Mouse (Mus musculus) CD4-positive, CD25-positive, alpha-beta regulatory T cell, adult 2 months (primary cell): ENCODE data around the gene Ttc7b.

Source experiments
- DNase-seq: peaks from one replicate; pipeline ENCODE4 v3.0.0-alpha.2; 2012; ENCODE audit warnings: low read depth, low spot score

Gene Ttc7b

DNA sequence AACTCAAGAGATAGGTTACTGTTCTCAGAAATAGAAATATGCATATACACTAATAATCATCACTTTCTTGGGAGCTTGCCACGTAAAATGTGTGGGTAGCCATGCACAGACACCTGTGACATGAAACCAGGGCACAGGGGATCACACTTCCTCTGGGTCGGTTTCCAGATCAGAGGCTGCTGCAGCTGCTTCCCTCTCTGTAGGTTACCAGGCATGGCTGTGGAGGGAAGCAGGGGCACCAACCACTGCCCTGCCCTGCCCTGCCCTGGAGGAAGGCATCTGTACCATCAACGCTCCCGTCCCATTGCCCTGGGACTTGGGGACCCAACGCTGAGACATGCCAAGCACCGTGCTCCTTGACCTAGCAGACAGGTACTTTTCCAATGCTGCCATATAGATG lies 188.8 kb downstream of the Ttc7b start:
- DNase-seq = no peak

DNA sequence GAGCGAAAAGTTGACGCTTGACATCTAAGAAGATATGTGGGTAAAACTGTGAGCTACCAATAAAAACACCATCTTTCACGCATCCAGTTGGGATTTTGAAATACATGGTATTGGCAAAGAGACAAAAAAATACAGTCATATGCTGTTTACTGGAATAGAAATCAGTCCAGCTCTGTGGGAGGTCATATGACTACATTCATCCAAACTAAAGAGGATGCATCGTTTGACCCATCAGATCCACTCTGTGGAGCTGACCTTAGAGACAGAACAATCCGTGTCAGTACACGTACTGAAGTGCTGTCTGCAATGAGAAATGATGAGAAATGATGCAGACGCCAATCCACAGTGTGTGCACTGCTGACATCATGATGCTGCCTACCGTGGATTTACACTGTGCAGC lies 190.4 kb downstream of the Ttc7b start:
- no peak for DNase-seq

DNA sequence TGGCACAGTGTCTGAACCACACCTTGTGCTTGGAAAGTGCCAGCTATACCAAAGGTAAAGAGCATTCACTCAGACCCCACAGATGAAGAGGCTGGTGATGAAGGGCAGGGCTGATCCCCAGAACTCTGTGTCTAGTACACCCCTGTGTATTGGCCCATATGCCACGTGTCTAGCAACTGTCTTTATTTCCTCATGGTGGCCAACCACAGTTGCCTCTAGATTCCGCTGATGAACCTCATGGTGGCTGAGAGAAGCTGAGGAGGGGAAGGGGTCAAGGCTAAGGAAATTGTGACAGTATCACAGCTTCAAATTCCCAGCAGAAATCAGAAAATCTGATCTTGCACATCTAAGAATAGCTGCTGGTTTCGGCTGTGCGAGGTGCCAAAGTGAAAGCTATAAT lies 191.6 kb downstream of the Ttc7b start:
- no peak for DNase-seq

DNA sequence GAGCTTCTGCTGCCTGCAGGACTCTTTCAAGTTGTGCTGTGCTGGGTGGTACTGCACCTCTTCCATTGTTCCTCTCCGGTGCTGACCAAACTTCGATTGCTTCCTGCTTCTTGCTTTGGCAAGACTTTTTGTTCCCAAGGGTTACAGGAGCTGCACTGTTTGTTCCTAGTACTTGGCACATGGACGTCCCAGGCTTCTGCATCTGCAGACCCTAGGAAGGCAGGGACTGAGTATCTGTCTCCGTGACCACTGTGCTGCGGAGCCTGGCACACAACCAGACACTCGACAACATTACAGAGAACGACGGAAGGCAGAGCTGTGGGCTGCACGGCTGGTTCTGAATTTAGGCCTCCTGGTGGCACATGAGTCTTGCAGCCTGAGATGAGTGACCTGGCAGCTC lies 192.1 kb downstream of the Ttc7b start:
- no peak for DNase-seq

DNA sequence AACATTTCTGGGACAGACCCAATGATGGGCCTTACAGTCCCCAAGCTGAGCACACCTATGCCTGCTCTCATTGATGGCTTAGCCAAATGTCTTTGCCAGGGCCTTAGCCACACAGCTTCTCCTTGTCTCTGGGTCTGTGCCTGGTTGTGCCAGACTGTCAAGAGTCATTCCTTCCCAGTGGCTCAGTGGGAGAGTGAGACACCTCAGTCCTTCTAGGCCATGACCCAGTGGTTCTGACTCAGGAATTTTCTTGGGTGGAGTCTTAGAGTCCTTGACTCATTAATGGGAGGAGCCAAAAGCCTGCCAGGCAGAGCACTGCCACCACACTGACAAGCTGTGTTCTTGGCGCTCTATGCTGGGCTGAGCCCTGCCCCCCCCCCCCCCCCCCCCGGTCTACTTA lies 193.9 kb downstream of the Ttc7b start:
- DNase-seq = no peak

DNA sequence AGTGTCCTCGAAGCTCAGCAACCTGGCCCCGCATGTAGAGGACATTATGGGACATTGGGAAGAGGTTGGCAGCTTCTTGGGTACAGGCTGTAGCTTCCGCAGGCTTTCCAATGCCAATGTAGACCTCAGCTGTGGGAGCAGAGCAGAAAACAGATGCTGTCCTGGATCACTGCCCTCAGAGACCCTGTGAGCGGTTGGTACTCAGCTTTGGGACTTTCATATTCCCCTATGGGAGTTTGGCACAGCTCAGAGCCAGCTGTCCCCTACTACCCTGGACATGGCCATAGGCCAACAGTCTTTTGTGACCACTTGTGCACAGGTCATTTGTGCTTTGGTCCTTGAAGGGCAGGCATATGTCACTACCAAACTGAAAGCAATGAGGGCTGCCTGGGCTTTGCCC lies 195.0 kb downstream of the Ttc7b start:
- DNase-seq = no peak

DNA sequence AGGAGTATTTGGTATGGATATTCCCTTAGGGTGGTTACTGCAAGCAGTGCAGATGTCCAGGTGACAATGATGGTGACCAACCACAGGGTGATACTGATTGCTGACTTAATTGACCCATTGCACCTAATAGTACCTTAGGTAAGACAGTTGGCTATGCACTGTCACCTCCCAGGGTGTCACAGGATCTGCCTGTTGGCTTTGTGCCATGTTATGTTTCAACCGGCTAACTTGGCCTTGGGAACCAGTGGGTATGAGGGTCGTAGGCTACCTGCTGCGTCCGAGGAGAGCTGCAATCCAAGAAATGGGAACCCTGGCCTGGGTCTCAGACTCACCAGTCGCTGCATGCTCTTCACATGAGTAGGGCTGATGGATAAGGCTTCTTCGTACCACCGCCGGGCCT lies 195.4 kb downstream of the Ttc7b start:
- DNase-seq = no peak

DNA sequence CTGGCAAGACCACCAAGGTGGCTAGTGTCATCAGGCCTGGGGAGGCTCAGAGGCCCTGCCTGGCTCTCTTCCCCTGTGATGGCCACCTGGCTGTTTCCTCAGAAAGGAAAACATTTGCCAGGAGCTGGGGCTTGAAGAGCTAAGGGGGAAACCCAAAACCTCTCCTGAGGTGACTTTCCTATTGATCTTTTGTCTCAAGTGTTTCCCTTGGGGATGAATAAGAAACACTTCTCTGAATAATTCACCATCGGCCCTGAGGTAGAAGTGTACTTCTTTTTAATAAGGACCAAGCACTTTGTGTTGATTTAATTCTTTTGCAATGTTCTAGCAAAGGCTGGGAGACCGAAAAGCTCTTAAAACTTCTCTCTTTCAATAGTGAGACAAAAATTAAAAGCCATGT lies 197.0 kb downstream of the Ttc7b start:
- no peak for DNase-seq

DNA sequence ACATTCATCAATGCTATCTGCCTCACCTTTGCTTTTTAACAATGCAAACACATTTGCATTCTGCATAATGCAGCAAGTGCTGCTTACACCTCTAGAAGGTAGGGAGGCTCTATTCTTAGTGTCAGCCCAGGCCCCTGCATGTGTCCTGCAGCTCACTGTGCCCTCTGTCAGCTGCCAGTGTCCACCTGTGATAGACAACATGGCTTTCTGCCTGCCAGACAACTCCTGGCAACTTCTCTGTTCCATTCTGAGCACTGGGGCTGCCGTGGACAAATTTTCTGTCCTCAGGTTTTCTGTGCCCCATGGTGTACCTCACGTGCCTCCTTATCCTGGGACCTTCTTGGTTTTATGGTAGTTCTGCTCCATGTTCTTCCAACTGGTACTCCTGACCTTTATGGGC lies 198.4 kb downstream of the Ttc7b start:
- no peak for DNase-seq

DNA sequence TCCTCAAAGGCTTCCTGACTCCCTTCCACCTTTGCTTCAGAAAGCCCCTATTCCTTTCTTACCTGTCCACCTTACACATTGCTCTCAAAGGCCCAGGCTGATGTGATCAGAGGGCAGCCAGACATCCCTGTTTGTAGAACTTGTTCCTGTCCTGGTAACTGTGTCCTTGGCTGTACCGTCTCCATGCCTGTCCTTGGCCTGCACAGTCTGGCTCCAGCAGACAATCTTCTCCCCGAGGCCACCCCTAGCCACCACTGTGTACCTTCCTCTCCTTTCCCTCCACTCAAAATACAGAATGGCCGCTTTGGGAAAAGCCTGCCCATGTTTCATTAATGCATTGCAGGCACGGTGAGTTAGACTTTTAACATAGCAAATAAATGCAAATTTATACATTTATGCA lies 199.1 kb downstream of the Ttc7b start:
- DNase-seq = no peak

DNA sequence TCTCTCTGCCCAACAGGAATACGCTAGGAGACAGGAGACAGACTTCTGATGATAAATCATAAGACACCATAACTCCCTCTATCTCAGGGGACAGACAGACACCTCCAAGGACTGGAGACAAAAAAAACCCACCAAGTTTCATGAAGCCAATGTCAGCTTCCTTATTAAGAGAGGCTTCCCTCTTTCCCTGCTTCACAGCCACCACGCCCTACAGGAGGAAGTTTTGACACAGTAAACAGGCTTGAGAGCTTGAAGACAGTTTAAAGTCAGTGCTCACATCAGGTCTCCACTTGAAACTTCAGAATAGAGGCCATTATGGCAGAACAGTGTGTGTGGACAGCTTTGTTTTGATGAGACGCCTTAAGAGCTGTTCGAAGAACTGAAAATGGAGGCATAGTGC lies 200.9 kb downstream of the Ttc7b start:
- no peak for DNase-seq

DNA sequence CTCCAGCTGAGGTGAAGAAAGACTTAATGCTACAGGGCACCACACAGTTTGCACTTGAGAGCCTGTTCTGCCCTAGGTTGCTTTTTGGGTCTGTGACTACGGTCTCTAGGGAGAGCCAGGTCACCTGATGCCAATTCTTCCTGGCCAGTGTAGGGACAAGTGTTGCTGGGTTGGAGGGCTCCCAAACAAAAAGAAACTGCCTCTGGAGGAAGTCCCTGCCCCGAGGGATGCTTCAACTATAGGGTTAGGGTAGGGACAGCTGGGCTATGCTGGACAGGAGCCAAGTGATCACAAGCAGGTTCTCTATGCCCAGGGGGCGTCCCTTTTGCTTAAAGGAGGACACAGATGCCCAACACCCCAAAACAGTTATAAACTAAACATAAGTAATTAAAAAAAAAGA lies 202.7 kb downstream of the Ttc7b start:
- DNase-seq = no peak

DNA sequence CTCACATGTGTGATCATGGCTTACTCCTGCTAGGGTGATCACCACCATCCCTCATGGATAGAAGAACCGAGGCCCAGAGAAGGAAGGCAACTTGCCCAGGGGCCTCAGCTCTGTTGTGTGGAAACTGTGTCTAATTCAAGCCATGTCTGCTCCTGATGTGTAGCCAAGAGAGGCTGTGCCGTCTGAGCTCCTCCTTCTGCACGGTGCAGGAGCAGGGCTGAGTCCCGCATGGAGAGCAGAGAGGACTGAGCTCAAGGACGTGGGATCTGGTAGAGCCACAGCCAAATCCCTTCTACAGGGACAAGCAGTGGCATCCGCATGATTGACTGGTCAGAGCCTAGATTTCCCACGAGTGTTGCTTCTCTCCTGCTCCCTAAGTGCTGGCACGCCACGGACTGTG lies 204.5 kb downstream of the Ttc7b start:
- DNase-seq = no peak

DNA sequence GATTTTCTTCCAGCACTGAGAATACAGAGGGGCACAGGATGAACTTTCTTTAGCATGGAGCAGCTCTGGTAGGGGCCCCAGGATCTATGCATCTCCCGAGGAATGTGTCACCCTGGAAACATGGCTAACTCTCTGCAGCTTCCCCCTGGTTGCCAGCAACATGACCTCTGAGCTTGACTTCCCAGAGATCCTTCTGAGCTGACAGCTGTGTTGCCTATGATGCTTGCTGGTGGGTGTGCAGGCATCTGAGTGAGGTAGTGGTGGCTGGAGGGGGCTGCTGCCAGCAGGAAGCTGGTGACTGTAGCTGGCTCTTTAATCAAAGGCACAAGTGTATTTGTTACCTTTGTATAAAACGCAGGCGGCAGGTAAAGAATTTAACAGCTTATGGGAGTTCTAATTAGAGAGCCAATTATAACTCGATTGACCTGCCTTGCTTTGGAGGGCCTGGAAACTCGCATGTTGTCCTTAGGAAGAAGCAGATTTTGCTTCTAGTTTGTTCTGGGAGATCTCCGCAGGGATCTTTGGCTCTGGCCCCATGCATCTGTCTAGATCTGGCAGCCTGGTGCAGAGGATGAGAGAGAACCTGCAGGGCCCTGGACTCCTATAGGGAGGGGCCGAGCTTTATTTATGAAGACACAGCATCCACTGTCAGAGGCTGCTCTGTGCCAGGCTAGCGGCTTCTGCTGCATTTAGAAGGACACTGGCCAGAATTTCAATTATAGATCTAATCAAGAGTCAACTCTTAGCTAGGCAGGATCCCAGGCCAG lies 205.3 kb downstream of the Ttc7b start:
- DNase-seq = no peak

DNA sequence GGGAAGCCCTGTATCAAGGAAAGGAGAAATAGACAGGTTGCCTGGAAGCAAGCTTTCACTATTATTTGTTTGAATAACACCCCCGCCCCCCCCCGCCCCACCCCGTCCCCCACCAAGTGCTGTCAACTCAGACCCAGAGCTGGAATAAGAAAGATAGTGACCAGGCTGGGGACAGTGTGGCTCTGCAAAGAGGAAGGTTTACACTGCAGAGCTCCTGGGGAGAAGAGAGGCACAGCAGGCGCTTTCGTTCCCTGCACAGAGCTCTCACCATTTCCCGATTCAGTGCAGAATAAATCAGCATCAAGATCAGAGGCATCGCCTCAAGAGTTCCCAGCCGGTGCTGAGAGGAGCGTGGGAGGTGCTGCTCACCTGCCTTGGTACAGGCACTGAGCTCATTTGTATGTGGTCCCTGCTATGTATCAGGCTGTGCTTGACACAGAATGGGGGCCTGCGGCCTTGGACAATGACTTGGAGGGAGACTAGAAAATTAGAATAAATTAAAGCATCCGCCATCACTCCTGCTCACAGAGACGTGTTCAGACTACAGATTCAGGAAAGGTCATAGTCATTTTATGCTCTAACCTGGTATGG lies 206.7 kb downstream of the Ttc7b start:
- DNase-seq = no peak

DNA sequence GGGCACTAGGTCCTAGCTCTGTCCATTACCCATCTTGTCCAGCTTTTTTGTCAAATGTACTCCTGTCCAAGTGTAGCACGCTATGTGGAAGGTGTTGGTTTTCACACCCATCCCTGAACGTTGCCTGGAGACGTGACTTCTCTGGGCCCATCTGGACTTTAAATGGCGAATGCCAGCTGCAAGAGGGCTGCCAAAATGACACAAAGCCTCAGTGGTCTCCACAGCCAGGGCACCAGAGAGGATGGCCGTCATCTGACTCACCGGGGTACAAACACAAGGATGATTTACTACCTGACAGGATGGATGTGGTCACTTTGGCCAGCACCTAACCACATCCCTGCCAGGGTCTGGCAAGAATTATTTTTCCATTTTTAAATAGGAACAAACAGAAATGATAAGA lies 207.4 kb downstream of the Ttc7b start:
- no peak for DNase-seq

DNA sequence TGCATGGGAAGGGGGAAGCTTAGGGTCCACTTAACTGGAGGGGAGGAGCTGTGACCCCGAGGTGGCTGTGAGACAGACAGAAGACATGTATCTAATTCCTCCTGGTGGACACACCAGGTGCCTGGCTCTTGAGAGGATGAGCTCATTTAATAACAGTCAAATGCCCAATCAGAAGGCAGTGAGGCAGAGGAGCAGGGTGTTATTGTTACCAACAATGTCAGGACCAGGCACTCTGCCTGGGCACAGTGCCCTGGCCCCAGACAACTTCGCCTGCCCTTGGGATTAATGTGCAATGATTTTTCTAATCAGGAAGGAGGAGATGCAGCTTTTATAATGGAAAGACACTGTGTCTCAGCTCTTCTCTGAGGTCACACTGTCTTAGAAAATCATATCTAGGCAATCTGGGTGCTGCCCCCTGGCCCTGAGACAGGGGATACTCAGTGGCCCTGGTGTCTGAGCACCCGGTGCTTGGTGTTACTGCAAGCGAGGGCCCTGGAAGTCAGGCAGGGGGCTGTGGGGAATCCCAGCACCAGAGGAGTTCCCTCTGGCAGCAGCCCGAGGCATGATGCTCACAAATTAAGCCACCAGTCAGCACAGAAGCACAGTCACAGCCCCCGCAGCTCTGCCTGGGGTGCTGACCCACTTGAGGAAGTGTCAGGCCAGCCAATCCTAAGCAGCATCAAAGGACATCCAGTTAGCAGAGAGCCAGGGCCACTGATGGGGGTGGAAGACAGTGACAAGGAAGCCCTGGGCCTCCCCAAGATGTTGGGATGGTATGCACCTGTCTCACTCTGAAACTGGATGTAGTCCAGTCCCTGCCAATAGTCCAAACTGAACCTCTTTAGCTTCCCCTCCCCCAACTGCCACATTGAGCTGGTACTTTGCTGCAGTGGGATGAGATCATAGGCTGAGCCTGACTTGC lies 209.9 kb downstream of the Ttc7b start:
- DNase-seq = no peak

DNA sequence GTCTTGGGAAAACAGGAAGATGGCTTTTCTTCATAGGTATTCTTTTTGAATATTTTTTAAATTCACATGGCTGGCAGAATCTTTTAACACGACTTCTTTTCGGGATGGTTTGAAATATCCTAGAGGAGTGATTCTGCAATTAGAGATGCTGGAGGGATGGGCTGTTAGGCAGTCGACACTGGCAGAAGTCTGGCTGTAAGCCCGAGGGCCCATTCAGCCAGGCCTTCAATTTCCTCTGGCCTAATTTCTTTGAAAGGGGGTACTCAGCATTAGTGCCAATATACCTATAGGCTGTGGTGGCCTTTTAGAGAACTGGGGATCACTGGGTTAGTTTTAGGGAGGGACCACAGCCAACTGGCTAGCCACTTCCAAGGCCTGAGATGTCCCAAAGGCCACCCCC lies 211.4 kb downstream of the Ttc7b start:
- no peak for DNase-seq

DNA sequence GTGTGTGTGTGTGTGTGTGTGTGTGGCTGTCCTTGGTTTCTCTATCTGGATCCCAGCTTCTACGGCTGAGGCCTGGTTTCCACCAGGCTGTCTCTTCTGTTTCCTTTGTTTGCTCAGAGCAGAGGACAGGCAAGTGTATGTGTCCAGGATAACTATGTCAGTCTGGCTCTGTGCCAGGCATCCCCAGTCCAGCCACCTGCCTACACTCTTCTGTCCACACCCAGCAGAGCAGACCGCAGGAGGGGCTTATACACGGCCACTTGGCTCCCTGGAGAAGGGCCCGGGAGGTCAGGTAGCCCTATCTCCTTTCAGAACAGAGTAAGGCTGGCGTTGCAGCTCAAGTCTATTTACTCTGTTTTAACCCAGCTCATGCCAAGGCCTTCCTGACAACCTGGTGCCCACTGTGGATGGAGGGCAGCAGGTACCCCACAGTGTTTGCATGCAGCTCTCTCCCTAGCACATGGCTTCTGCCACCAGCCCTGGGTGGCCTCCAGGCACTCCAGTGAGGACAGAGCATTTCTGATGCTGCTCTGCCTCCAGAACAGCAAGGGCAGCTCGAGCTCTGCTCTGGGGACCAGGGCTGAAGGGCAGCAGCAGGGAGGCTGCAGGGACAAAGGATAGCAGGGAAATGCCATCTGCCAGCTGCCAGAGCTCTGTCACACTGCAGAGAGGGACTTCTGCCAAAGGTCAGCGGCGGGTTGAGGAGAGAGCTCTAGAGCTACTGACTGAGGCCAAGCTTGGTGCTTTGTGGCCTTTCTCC lies 212.9 kb downstream of the Ttc7b start:
- no peak for DNase-seq

DNA sequence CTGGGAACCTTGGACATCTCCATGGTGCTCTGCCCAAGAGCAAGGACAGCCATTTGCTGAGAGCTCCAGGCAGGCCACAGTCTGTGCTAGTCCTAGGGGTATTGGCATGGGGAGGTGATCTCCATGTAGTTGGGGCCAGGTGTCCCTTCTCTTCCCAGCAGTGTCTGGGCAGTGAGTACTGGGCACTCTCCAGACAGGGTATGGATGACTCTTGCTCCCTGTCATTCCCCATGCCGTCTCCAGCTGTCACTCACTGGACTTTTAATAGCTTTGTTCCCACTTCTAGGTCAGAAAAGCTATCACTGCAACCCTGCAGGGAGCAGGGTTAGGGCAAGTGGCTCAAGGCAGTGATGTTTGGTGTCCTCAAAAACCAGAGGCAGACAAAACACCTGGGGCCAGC lies 214.3 kb downstream of the Ttc7b start:
- DNase-seq = no peak

DNA sequence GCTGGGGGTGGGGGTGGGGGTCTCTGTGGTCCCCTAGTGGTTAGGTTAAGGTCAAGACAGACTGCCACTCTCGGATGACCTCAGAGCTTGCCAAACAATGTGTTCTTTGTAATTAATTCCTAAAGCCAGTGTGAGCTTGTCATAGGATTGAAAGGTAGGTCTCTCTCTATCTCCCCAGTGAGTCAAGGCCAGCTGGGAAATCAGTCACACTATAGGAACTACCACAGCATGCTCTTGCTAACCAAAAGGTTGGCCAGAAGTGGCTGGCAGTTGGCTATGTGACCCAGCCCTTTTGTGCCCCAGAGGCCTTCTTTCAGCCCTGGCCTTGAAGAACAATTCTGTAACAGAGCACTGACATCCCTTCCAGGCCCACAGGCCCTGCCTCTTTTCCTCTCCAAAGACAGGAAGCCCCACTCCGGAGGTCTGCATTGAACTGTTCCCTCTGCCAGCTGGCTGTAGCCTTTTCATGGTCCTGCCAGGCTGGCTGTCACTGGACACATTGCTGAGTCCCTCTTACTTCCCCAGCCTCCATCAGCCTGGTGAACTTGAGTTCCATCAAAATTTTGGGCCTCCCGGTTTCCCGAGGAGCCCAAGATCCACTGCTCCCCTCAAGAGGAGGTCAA lies 215.5 kb downstream of the Ttc7b start:
- no peak for DNase-seq

DNA sequence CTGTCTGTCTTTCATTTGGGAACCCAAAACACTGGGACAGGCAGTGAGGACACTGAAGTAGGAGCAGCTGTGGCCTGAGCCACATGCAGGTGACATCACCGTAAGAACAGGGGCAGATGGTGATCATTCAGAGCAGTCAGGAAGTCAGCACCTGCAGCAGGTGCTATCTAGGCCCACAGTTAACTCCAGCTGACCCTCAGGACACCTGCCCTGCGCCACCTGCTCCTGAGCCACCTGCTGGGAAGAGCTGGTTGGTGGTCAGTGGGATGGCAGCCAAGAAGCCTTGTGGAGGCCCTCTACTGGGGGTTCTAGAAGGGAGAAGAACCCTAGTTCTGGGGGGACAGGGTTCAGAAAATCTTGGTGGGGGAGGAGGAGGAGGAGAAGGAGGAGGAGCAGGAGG lies 216.3 kb downstream of the Ttc7b start:
- DNase-seq = no peak
